Mouse (Mus musculus) ovary, postnatal 36 days (tissue): Measurements from ENCODE around the gene Lpar5.
"Not testable (repeated sequence)": the region's sequence is repeated elsewhere in the genome, so short reads cannot be mapped to it uniquely, and the experiment has no call there.

Experiments used
- DNase-seq: peaks from one replicate; pipeline ENCODE4 v3.0.0; 2022; ENCODE audit warnings: low spot score, mixed read lengths

Gene Lpar5

DNA sequence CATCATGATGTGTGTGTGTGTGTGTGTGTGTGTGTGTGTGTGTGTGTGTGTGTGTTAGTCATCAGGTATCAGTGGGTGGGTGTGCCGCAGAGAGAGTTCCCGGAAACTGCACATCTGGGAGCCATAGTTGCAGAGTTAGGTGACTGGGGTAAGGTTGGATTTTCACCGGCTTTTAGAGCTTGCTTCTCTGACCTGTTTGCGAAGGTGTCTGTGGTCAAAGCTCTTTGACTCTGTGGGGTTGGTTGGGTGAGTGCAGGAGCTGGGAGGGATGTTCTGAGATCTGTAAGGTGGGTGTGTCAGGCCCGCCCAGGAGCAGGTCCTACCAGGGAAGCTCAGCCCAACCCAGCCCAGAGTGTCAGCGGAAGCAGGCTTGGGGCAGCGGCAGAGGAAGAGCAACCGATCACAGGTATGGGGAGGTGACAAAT is at the start of gene Lpar5:
Lpar5 (plus strand) TSS at position 350 of the 425 bp plus-strand sequence.
- no peak for DNase-seq

- DNase-seq, result peak; percentile 56
Measured at GRCm38 (mm10) chr6:125030532-125030931, 37.2 kb upstream of the Lpar5 start.

DNA sequence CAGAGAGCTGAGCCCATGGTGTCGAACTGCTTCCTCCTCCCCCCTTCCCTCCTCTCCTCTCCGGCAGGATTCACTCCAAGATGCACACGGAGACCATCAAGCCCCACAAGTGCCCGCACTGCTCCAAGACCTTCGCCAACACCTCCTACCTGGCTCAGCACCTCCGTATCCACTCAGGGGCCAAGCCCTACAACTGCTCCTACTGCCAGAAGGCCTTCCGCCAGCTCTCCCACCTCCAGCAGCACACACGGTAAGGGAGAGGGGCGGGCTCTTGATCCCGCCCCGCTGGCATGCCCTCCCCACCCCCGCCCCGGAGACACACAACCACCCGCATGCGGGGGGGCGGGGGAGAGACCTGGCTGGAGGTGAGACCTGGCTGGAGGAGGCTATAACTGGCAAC is 36.1 kb upstream of the Lpar5 start:
- no peak for DNase-seq

- DNase-seq, result no peak
Measured at GRCm38 (mm10) chr6:125038666-125039065, 29.1 kb upstream of the Lpar5 start.

DNA sequence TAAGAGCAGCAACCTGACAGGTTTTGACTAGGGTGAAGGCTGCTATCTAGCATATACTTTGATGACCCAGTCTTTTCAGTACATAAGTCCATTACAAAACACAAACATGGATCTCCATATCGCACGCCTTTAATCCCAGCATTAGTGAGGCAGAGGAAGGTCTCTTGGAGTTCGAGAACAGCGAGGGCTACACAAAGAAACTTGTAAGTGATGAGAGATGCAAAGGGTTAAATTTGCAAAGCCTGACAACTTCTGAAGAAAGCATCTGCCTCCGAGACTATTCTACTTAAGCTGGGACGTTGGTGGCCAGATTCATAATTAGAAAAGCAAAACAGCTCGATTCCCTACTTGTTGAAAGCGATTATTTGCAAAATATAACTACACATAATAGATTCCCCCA is 28.6 kb upstream of the Lpar5 start:
- DNase-seq, result no peak

- DNase-seq, result peak; percentile 84
Measured at GRCm38 (mm10) chr6:125039533-125040153, 28.1 kb upstream of the Lpar5 start, which contains the start of gene Ing4. Gene Ing4, plus strand, starts transcription at chr6:125039760.

DNA sequence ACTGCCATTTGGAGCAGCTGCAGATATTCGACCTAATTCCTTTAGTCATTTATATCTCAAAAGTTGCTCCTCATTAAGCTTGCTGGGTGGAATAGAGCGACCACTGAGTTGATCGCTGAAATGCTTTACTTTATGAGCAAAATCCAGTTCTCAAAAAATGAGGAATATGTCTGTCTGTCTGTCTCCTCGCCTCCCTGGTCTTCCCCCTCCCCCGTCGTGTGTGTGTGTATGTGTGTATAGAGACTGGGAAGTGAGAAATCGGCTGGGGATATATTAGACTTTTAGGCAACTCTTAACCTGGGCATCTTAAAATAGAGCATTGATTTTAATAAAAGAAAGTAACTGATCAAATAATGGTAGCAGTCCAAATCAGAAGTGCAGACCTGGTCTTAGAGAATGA is 27.5 kb upstream of the Lpar5 start:
- DNase-seq, result no peak

DNA sequence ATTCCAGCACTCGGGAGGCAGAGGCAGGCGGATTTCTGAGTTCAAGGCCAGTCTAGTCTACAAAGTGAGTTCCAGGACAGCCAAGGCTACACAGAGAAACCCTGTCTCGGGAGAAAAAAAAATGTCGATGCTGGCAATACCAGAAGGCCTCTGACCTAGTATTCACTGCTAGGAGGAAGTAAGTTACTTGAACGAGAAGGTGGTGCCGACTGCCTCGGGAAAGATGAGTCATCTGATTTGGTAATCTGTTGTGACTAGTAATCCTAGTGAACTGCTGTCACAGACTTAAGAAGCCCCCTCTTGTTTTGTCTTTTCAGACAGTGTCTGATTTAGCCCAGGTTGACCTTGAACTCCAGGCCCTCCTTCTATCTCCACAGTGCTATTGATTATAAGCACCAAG is 26.7 kb upstream of the Lpar5 start:
- no peak for DNase-seq

GRCm38 (mm10) chr6:125042081-125042480 is 25.6 kb upstream of the Lpar5 start:
- no peak for DNase-seq

GRCm38 (mm10) chr6:125046691-125047090 is 21.0 kb upstream of the Lpar5 start:
- DNase-seq, result peak; percentile 76

DNA sequence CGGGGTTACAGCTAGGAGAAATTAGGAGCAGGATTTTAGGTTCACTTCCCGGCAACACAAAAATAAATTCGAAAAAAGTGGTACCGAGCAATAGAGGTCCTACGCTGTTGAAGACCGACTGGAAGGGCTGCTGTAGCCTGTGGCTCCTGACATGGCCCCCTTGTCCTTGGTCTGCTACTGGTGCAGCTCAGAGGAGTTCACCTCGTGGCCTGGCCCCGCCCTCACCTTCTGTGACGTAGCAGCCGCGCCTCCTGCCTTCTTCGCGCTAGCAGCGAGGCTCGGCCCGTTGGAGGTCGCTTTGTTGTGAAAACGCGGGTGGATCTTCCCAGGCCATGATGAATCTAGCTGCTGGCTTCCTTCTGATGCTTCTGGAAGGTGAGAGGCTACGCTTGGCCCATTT is 18.0 kb upstream of the Lpar5 start, which contains the start of gene Acrbp:
Acrbp (plus strand) TSS at position 12 of the 400 bp plus-strand sequence.
- no peak for DNase-seq

GRCm38 (mm10) chr6:125051237-125051636 is 16.5 kb upstream of the Lpar5 start:
- DNase-seq, result no peak

- no peak for DNase-seq
Measured at GRCm38 (mm10) chr6:125061493-125061892, 6.2 kb upstream of the Lpar5 start.

DNA sequence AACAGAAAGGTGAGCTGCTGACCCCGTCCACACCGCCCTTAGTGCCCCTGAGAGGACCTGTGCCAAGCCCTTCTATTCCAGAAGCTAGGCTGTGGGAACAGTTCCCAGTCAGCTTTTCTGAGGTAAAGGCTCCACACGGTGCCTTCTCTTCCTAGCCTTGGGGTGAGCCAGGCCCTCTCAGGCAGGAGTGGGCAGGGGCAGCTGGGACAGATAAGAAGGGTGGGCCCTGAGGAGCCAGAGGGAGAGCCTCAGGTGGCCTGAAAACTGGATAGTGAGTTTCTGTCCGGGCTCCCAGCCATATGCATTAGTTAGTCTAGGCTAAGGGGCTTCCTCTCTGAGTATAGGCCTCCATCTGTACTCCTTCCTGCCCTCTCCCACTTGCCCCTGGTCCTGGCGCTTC is 5.2 kb upstream of the Lpar5 start:
- no peak for DNase-seq

DNA sequence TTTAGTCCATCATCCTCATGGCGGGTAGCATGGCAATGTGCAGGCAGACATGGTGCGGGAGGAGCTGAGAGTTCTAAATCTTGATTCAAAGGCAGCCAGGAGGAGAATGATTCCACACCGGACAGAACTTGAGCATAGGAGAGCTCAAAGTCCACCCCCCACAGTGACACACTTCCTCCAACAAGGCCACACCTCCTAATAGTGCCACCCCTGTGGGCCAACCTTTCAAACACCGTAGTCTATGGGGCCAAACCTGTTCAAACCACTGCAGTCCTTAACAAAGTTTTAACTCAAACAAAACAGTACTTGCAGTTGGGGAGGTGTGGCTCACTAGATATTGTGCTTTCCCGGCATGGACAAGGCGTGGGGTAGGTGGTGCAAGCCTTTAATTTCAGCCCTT is 3.8 kb upstream of the Lpar5 start:
- DNase-seq, result no peak

DNA sequence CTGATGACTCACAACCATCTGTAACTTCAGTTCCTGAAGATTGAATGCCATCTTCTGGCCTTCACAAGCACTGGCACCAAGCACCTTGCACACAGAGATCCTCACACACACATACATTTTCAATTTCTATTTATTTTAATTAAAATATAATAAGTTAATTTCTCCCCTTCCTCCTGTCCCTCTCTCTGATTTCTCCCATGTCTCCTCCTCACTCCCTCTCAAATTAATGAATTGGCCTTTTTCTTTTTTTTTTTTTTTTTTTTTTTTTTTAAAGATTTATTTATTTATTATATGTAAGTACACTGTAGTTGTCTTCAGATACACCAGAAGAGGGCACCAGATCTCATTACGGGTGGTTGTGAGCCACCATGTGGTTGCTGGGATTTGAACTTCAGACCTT is 2.5 kb upstream of the Lpar5 start:
- DNase-seq, result not testable (repeated sequence)

- DNase-seq, result no peak
Measured at GRCm38 (mm10) chr6:125071170-125071895, 3.6 kb downstream of the Lpar5 start.

DNA sequence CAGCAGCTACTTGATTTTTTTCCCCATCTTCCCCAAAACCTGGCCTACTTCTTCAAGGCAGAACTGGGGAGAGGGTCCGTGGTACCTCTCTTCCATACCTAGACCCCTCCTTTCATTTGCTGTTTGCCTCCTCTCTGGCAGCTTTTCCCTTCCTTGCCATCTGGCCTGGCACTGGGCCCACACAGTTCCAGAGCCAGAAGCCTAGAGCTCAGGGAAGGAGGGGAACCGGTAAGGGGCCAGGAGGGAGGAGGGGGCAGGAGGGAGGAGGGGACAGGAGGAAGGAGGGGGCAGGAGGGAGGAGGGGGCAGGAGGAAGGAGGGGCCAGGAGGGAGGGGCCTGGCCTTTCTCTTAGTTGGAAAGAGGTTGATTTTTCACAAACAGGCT is 4.2 kb downstream of the Lpar5 start:
- DNase-seq, result peak; percentile 60

DNA sequence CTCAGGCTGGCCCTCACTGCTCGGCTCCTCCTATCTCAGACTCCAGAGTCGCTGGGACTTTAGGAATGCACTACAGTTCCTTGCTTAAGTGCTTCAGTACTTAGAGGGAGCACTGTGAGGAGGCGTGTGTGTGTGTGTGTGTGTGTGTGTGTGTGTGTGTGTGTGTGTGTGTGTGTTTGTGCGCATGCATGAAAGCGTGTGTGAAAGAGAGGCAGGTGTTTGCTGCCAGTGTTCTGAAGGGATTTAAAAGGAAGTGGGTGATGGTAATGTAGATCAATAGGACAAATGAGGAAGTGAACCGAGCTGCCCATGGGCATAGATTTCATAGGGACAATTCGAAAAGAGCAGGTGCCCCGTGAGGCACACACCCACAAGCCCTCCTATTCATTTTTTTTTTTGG is 6.1 kb downstream of the Lpar5 start:
- no peak for DNase-seq

- DNase-seq, result no peak
Measured at GRCm38 (mm10) chr6:125081394-125081793, 13.7 kb downstream of the Lpar5 start.

- peak; percentile 91 for DNase-seq
Measured at GRCm38 (mm10) chr6:125081797-125082560, 14.3 kb downstream of the Lpar5 start.

DNA sequence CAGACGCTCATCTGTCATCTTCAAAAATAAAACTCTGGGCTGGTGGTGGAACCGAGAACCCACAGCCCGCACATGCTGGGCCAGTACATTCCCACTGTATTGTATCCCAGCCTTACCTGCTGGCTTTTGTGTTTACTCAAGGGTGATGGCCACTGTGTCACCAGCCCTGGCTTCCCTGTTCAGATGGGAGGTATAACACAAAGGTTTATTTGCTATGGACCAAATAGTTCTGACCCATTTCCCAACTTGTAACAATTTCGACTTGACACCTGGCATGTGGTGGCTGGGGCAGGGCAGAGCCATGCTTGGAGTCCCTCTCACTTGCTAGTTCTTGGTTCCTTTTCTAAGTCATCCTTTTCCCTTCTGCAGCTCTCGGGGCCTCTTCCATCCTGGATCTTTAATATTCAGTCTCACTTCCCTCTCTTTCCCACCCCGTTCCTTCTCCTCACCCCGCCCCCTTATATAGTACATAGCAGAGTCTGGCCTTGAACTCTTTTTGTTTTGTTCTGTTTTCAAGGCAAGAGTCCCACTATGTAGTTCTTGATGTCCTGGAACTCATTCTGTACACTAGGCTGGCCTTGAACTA is 15.2 kb downstream of the Lpar5 start:
- DNase-seq, result no peak

- no peak for DNase-seq
Measured at GRCm38 (mm10) chr6:125084424-125084823, 16.7 kb downstream of the Lpar5 start.
